Mouse (Mus musculus) heart, adult 11 months (tissue): ENCODE measurements around the gene Ilf2.
A peak's percentile ranks its signal among the peaks of the same experiment; 100 is the strongest.

Experiments
- DNase-seq: peaks from one replicate; pipeline ENCODE4 v3.0.0; 2022

Gene Ilf2

GRCm38 (mm10) chr3:90475831-90476611, at the start of gene Ilf2:
Gene Ilf2, plus strand, starts transcription at chr3:90476126.
- DNase-seq = peak; percentile 100

GRCm38 (mm10) chr3:90427574-90427973, 48.4 kb upstream of the Ilf2 start:
- no peak for DNase-seq

- peak; percentile 94 for DNase-seq
Observed at GRCm38 (mm10) chr3:90428186-90428585, 47.7 kb upstream of the Ilf2 start.

GRCm38 (mm10) chr3:90429576-90429975, 46.4 kb upstream of the Ilf2 start:
- DNase-seq = peak; percentile 89

- DNase-seq = no peak
Observed at GRCm38 (mm10) chr3:90432348-90432747, 43.6 kb upstream of the Ilf2 start.

GRCm38 (mm10) chr3:90432811-90433219, 43.1 kb upstream of the Ilf2 start:
- DNase-seq = peak; percentile 97

- DNase-seq = peak; percentile 100
Observed at GRCm38 (mm10) chr3:90433381-90434020, 42.4 kb upstream of the Ilf2 start, which contains the start of gene Ints3. Gene Ints3, minus strand, starts transcription at chr3:90433622.

GRCm38 (mm10) chr3:90434073-90434730, 41.7 kb upstream of the Ilf2 start:
- DNase-seq = no peak

- DNase-seq = no peak
Observed at GRCm38 (mm10) chr3:90437131-90437530, 38.8 kb upstream of the Ilf2 start.

- no peak for DNase-seq
Observed at GRCm38 (mm10) chr3:90440756-90441155, 35.2 kb upstream of the Ilf2 start.

- DNase-seq = no peak
Observed at GRCm38 (mm10) chr3:90443977-90444376, 31.9 kb upstream of the Ilf2 start.

- peak; percentile 92 for DNase-seq
Observed at GRCm38 (mm10) chr3:90445417-90446200, 30.3 kb upstream of the Ilf2 start.

GRCm38 (mm10) chr3:90446389-90447122, 29.4 kb upstream of the Ilf2 start:
- peak; percentile 100 for DNase-seq

GRCm38 (mm10) chr3:90447123-90447494, 28.8 kb upstream of the Ilf2 start:
- DNase-seq = peak; percentile 97

GRCm38 (mm10) chr3:90448626-90449025, 27.3 kb upstream of the Ilf2 start:
- DNase-seq = no peak

GRCm38 (mm10) chr3:90450874-90451273, 25.1 kb upstream of the Ilf2 start:
- peak; percentile 91 for DNase-seq

GRCm38 (mm10) chr3:90451396-90452095, 24.4 kb upstream of the Ilf2 start:
- no peak for DNase-seq

- no peak for DNase-seq
Observed at GRCm38 (mm10) chr3:90454931-90455330, 21.0 kb upstream of the Ilf2 start.

GRCm38 (mm10) chr3:90459727-90460126, 16.2 kb upstream of the Ilf2 start:
- peak; percentile 89 for DNase-seq

GRCm38 (mm10) chr3:90460315-90460714, 15.6 kb upstream of the Ilf2 start:
- DNase-seq = peak; percentile 94

GRCm38 (mm10) chr3:90461935-90462334, 14.0 kb upstream of the Ilf2 start:
- DNase-seq = peak; percentile 87

GRCm38 (mm10) chr3:90462579-90462978, 13.3 kb upstream of the Ilf2 start:
- DNase-seq = no peak
